Mouse (Mus musculus): ENCODE data around the gene Dnajc24. TPM values are rescaled to one million over a fixed set of nuclear protein-coding genes. Genes with fewer than 3 reads are reported as not detected.

Gene Dnajc24
- total RNA-seq, 2 experiments from 2014 or later = 7.4 to 9.0 TPM

Small RNA genes lying within 50 kb of the gene (microRNA-seq; reads per million reads assigned to microRNA genes)
- 0 reads per million in 2 experiments for gene Gm22002

Other genes starting within 250 kb of the Dnajc24 start
- gene Elp4, start 99.0 kb downstream of the Dnajc24 start, total RNA-seq (2021) = 1 to 10 TPM; 8.2 to 9.2 TPM
- gene Immp1l, start 98.9 kb downstream of the Dnajc24 start, total RNA-seq (2021) = 10 to 100 TPM; 32.3 to 36.2 TPM

Data from gastrocnemius, postnatal 14 days (tissue).